Mouse (Mus musculus) MEL (cell line): ENCODE data around the gene Gzmc. TPM values are rescaled to one million over a fixed set of nuclear protein-coding genes. Genes with fewer than 3 reads are reported as not detected.

ENCODE experiments used
- polyA plus RNA-seq, 2 experiments: library from polyadenylated mRNA; stranded (reverse) in 1 of 2; unstranded in 1 of 2; fragments of >175 nt in 1 of 2; fragments of >200 nt in 1 of 2; gene quantifications; 2 replicates each; pipeline versions ENCODE4 v1.2.1 to v1.2.4; 2012; ENCODE audit warnings: low replicate concordance in 2 of 2, low read depth in 1 of 2; ENCODE audit not compliant: insufficient read length in 2 of 2, insufficient read depth in 1 of 2, missing spikeins in 1 of 2
- total RNA-seq: library from RNA; depleted of rRNA; stranded (reverse); fragments of 300-350 nt; gene quantifications from 2 replicates; pipeline ENCODE4 v1.2.3, GENCODE M21; 2012; rRNA removed

The Gzmc gene
- total and polyA plus RNA-seq, 3 experiments = not detected

Other genes with a start within 250 kb of the Gzmc start
- not detected in 2 replicates for gene Mcpt1, start 216.7 kb downstream of the Gzmc start, total RNA-seq
- not detected for gene Mcpt1, start 216.7 kb downstream of the Gzmc start, polyA plus RNA-seq
- gene Mcpt9, start 204.2 kb downstream of the Gzmc start, total RNA-seq = 0.08 TPM in 1 of 2 replicates, not detected in the other
- not detected for gene Mcpt9, start 204.2 kb downstream of the Gzmc start, polyA plus RNA-seq
- 5.0 and 25.6 TPM in 2 replicates for gene Mcpt2, start 192.6 kb downstream of the Gzmc start, total RNA-seq
- gene Mcpt2, start 192.6 kb downstream of the Gzmc start, polyA plus RNA-seq = 1 to 10 TPM in 1 of 2 experiments, not detected in 1; 1.6 TPM
- not detected in 2 replicates for gene Mcpt4, start 172.3 kb downstream of the Gzmc start, total RNA-seq
- not detected for gene Mcpt4, start 172.3 kb downstream of the Gzmc start, polyA plus RNA-seq
- gene Mcpt8, start 149.4 kb downstream of the Gzmc start, total RNA-seq = not detected in 2 replicates
- not detected for gene Mcpt8, start 149.4 kb downstream of the Gzmc start, polyA plus RNA-seq
- gene Ctsg, start 132.1 kb downstream of the Gzmc start, total RNA-seq = not detected in 2 replicates
- gene Ctsg, start 132.1 kb downstream of the Gzmc start, polyA plus RNA-seq = not detected
- not detected in 2 replicates for gene Gzme, start 114.0 kb downstream of the Gzmc start, total RNA-seq
- not detected for gene Gzme, start 114.0 kb downstream of the Gzmc start, polyA plus RNA-seq
- gene Gzmd, start 102.0 kb downstream of the Gzmc start, total RNA-seq = not detected in 2 replicates
- not detected for gene Gzmd, start 102.0 kb downstream of the Gzmc start, polyA plus RNA-seq
- gene Gzmg, start 75.1 kb downstream of the Gzmc start, total RNA-seq = not detected in 2 replicates
- not detected for gene Gzmg, start 75.1 kb downstream of the Gzmc start, polyA plus RNA-seq
- gene Gzmn, start 60.1 kb downstream of the Gzmc start, total RNA-seq = not detected in 2 replicates
- gene Gzmn, start 60.1 kb downstream of the Gzmc start, polyA plus RNA-seq = not detected
- gene Gzmf, start 23.2 kb downstream of the Gzmc start, total RNA-seq = not detected in 2 replicates
- gene Gzmf, start 23.2 kb downstream of the Gzmc start, polyA plus RNA-seq = not detected
- 1.4 and 1.7 TPM in 2 replicates for gene Gzmb, start 27.6 kb upstream of the Gzmc start, total RNA-seq
- under 1 TPM in 1 of 2 experiments, not detected in 1; 0.64 TPM for gene Gzmb, start 27.6 kb upstream of the Gzmc start, polyA plus RNA-seq
- gene Atp12a, start 130.4 kb upstream of the Gzmc start, total RNA-seq = not detected in 2 replicates
- not detected for gene Atp12a, start 130.4 kb upstream of the Gzmc start, polyA plus RNA-seq
- 46.4 and 49.8 TPM in 2 replicates for gene Rnf17, start 167.9 kb upstream of the Gzmc start, total RNA-seq
- gene Rnf17, start 167.9 kb upstream of the Gzmc start, polyA plus RNA-seq = 100 to 1,000 TPM in 1 of 2 experiments, 10 to 100 TPM in 1; 37.0 to 183 TPM